Mouse (Mus musculus) erythroid progenitor cell, adult 5-6 weeks (primary cell): ENCODE results near the gene Mrpl20. TPM values are rescaled to one million over a fixed set of nuclear protein-coding genes. Genes with fewer than 3 reads are reported as not detected.

Experiments
- ATAC-seq: replicated peaks from 2 replicates; pipeline ENCODE4 v1.8.0; 2016; ENCODE audit warnings: moderate number of reproducible peaks, mild to moderate bottlenecking, moderate TSS enrichment, inconsistent platforms; ENCODE audit not compliant: poor library complexity, low FRiP score, severe bottlenecking
- total RNA-seq, 2 experiments: library from RNA; stranded (forward) in 1 of 2; stranded (reverse) in 1 of 2; fragments of 150-400 nt in 1 of 2; fragments of 186-747, 209-891 nt in 1 of 2; gene quantifications; 2 replicates each; pipeline versions ENCODE4 v1.2.3 to v1.2.4; 2015 to 2017; ENCODE audit warnings: low replicate concordance in 2 of 2

The Mrpl20 gene
- total RNA-seq, 2 experiments from 2014 or later, result 31.2 to 127 TPM

GRCm38 (mm10) chr4:155848434-155849095 lies 45.9 kb downstream of the Mrpl20 start:
- ATAC-seq, result no peak

- no peak for ATAC-seq
Observed at GRCm38 (mm10) chr4:155849391-155849790, 46.7 kb downstream of the Mrpl20 start.

GRCm38 (mm10) chr4:155849792-155850451 lies 47.2 kb downstream of the Mrpl20 start:
- no peak for ATAC-seq

GRCm38 (mm10) chr4:155851368-155851767 lies 48.7 kb downstream of the Mrpl20 start:
- no peak for ATAC-seq

- no peak for ATAC-seq
Observed at GRCm38 (mm10) chr4:155851951-155852411, 49.3 kb downstream of the Mrpl20 start.

- ATAC-seq, result no peak
Observed at GRCm38 (mm10) chr4:155853421-155853820, 50.7 kb downstream of the Mrpl20 start.

- no peak for ATAC-seq
Observed at GRCm38 (mm10) chr4:155854991-155855390, 52.3 kb downstream of the Mrpl20 start.

- no peak for ATAC-seq
Observed at GRCm38 (mm10) chr4:155856071-155856470, 53.4 kb downstream of the Mrpl20 start.

- ATAC-seq, result no peak
Observed at GRCm38 (mm10) chr4:155856881-155857280, 54.2 kb downstream of the Mrpl20 start.

GRCm38 (mm10) chr4:155859318-155859717 lies 56.6 kb downstream of the Mrpl20 start:
- ATAC-seq, result no peak

Other genes starting within 250 kb of the Mrpl20 start
- gene Nadk, start 240.5 kb upstream of the Mrpl20 start, total RNA-seq (2015; ENCODE audit: low replicate concordance), result 25.9 and 26.0 TPM in 2 replicates
- 9.9 and 12.9 TPM in 2 replicates for gene Nadk, start 240.5 kb upstream of the Mrpl20 start, total RNA-seq (2017; ENCODE audit: low replicate concordance)
- 10.9 and 31.4 TPM in 2 replicates for gene Slc35e2, start 201.5 kb upstream of the Mrpl20 start, total RNA-seq (2015; ENCODE audit: low replicate concordance)
- gene Slc35e2, start 201.5 kb upstream of the Mrpl20 start, total RNA-seq (2017; ENCODE audit: low replicate concordance), result 12.2 and 14.1 TPM in 2 replicates
- gene Cdk11b, start 178.0 kb upstream of the Mrpl20 start, total RNA-seq (2015; ENCODE audit: low replicate concordance), result 28.5 and 59.5 TPM in 2 replicates
- 53.6 and 56.3 TPM in 2 replicates for gene Cdk11b, start 178.0 kb upstream of the Mrpl20 start, total RNA-seq (2017; ENCODE audit: low replicate concordance)
- not detected in 2 replicates for gene Gm10563, start 157.5 kb upstream of the Mrpl20 start, total RNA-seq (2015; ENCODE audit: low replicate concordance)
- gene Gm10563, start 157.5 kb upstream of the Mrpl20 start, total RNA-seq (2017; ENCODE audit: low replicate concordance), result not detected in 2 replicates
- gene Mmp23, start 149.5 kb upstream of the Mrpl20 start, total RNA-seq (2015; ENCODE audit: low replicate concordance), result not detected in 2 replicates
- gene Mmp23, start 149.5 kb upstream of the Mrpl20 start, total RNA-seq (2017; ENCODE audit: low replicate concordance), result not detected in 2 replicates
- 0.84 and 2.9 TPM in 2 replicates for gene Mib2, start 133.7 kb upstream of the Mrpl20 start, total RNA-seq (2015; ENCODE audit: low replicate concordance)
- gene Mib2, start 133.7 kb upstream of the Mrpl20 start, total RNA-seq (2017; ENCODE audit: low replicate concordance), result 3.2 and 6.6 TPM in 2 replicates
- gene Fndc10, start 108.5 kb upstream of the Mrpl20 start, total RNA-seq (2015; ENCODE audit: low replicate concordance), result not detected in 2 replicates
- not detected in 2 replicates for gene Fndc10, start 108.5 kb upstream of the Mrpl20 start, total RNA-seq (2017; ENCODE audit: low replicate concordance)
- 44.9 and 65.6 TPM in 2 replicates for gene Ssu72, start 98.1 kb upstream of the Mrpl20 start, total RNA-seq (2015; ENCODE audit: low replicate concordance)
- 37.0 and 57.2 TPM in 2 replicates for gene Ssu72, start 98.1 kb upstream of the Mrpl20 start, total RNA-seq (2017; ENCODE audit: low replicate concordance)
- gene Tmem240, start 68.1 kb upstream of the Mrpl20 start, total RNA-seq (2015; ENCODE audit: low replicate concordance), result not detected in 2 replicates
- not detected in 2 replicates for gene Tmem240, start 68.1 kb upstream of the Mrpl20 start, total RNA-seq (2017; ENCODE audit: low replicate concordance)
- gene Atad3a, start 41.8 kb upstream of the Mrpl20 start, total RNA-seq (2015; ENCODE audit: low replicate concordance), result 0.84 and 35.3 TPM in 2 replicates
- gene Atad3a, start 41.8 kb upstream of the Mrpl20 start, total RNA-seq (2017; ENCODE audit: low replicate concordance), result 3.3 and 5.1 TPM in 2 replicates
- gene Vwa1, start 28.2 kb upstream of the Mrpl20 start, total RNA-seq (2015; ENCODE audit: low replicate concordance), result not detected in 2 replicates
- gene Vwa1, start 28.2 kb upstream of the Mrpl20 start, total RNA-seq (2017; ENCODE audit: low replicate concordance), result 0.68 TPM in 1 of 2 replicates, not detected in the other
- gene Tmem88b, start 17.0 kb upstream of the Mrpl20 start, total RNA-seq (2015; ENCODE audit: low replicate concordance), result 0.42 and 1.1 TPM in 2 replicates
- gene Tmem88b, start 17.0 kb upstream of the Mrpl20 start, total RNA-seq (2017; ENCODE audit: low replicate concordance), result 0.83 and 1.3 TPM in 2 replicates
- not detected in 2 replicates for gene Ankrd65, start 12.4 kb upstream of the Mrpl20 start, total RNA-seq (2015; ENCODE audit: low replicate concordance)
- gene Ankrd65, start 12.4 kb upstream of the Mrpl20 start, total RNA-seq (2017; ENCODE audit: low replicate concordance), result 1.0 and 9.8 TPM in 2 replicates
- 258 and 265 TPM in 2 replicates for gene Ccnl2, start 9.6 kb downstream of the Mrpl20 start, total RNA-seq (2015; ENCODE audit: low replicate concordance)
- 262 and 283 TPM in 2 replicates for gene Ccnl2, start 9.6 kb downstream of the Mrpl20 start, total RNA-seq (2017; ENCODE audit: low replicate concordance)
- gene Aurkaip1, start 28.4 kb downstream of the Mrpl20 start, total RNA-seq (2015; ENCODE audit: low replicate concordance), result 47.2 and 63.7 TPM in 2 replicates
- 69.4 and 71.4 TPM in 2 replicates for gene Aurkaip1, start 28.4 kb downstream of the Mrpl20 start, total RNA-seq (2017; ENCODE audit: low replicate concordance)
- not detected in 2 replicates for gene Mxra8, start 36.8 kb downstream of the Mrpl20 start, total RNA-seq (2015; ENCODE audit: low replicate concordance)
- gene Mxra8, start 36.8 kb downstream of the Mrpl20 start, total RNA-seq (2017; ENCODE audit: low replicate concordance), result not detected in 2 replicates
- gene Dvl1, start 44.5 kb downstream of the Mrpl20 start, total RNA-seq (2015; ENCODE audit: low replicate concordance), result 20.9 and 26.0 TPM in 2 replicates
- 19.5 and 22.4 TPM in 2 replicates for gene Dvl1, start 44.5 kb downstream of the Mrpl20 start, total RNA-seq (2017; ENCODE audit: low replicate concordance)
- gene Tas1r3, start 60.5 kb downstream of the Mrpl20 start, total RNA-seq (2015; ENCODE audit: low replicate concordance), result 0.84 and 1.1 TPM in 2 replicates
- gene Tas1r3, start 60.5 kb downstream of the Mrpl20 start, total RNA-seq (2017; ENCODE audit: low replicate concordance), result 0.26 and 2.3 TPM in 2 replicates
- 3.4 and 9.4 TPM in 2 replicates for gene Cptp, start 66.6 kb downstream of the Mrpl20 start, total RNA-seq (2015; ENCODE audit: low replicate concordance)
- gene Cptp, start 66.6 kb downstream of the Mrpl20 start, total RNA-seq (2017; ENCODE audit: low replicate concordance), result 5.6 and 12.6 TPM in 2 replicates
- gene Ints11, start 66.7 kb downstream of the Mrpl20 start, total RNA-seq (2015; ENCODE audit: low replicate concordance), result 14.7 and 28.8 TPM in 2 replicates
- gene Ints11, start 66.7 kb downstream of the Mrpl20 start, total RNA-seq (2017; ENCODE audit: low replicate concordance), result 7.9 and 33.2 TPM in 2 replicates
- gene Pusl1, start 88.9 kb downstream of the Mrpl20 start, total RNA-seq (2015; ENCODE audit: low replicate concordance), result 2.2 and 5.4 TPM in 2 replicates
- 4.6 and 9.8 TPM in 2 replicates for gene Pusl1, start 88.9 kb downstream of the Mrpl20 start, total RNA-seq (2017; ENCODE audit: low replicate concordance)
- 30.2 and 49.0 TPM in 2 replicates for gene Acap3, start 88.9 kb downstream of the Mrpl20 start, total RNA-seq (2015; ENCODE audit: low replicate concordance)
- gene Acap3, start 88.9 kb downstream of the Mrpl20 start, total RNA-seq (2017; ENCODE audit: low replicate concordance), result 31.5 and 42.0 TPM in 2 replicates
- 19.1 and 47.8 TPM in 2 replicates for gene Ube2j2, start 141.0 kb downstream of the Mrpl20 start, total RNA-seq (2015; ENCODE audit: low replicate concordance)
- gene Ube2j2, start 141.0 kb downstream of the Mrpl20 start, total RNA-seq (2017; ENCODE audit: low replicate concordance), result 53.7 and 91.5 TPM in 2 replicates
- gene C1qtnf12, start 159.4 kb downstream of the Mrpl20 start, total RNA-seq (2015; ENCODE audit: low replicate concordance), result 132 and 160 TPM in 2 replicates
- 31.2 and 41.1 TPM in 2 replicates for gene C1qtnf12, start 159.4 kb downstream of the Mrpl20 start, total RNA-seq (2017; ENCODE audit: low replicate concordance)
- 1.3 and 5.8 TPM in 2 replicates for gene B3galt6, start 189.8 kb downstream of the Mrpl20 start, total RNA-seq (2015; ENCODE audit: low replicate concordance)
- 2.3 TPM in 2 replicates for gene B3galt6, start 189.8 kb downstream of the Mrpl20 start, total RNA-seq (2017; ENCODE audit: low replicate concordance)
- gene Sdf4, start 190.0 kb downstream of the Mrpl20 start, total RNA-seq (2015; ENCODE audit: low replicate concordance), result 31.4 and 59.1 TPM in 2 replicates
- 92.1 and 127 TPM in 2 replicates for gene Sdf4, start 190.0 kb downstream of the Mrpl20 start, total RNA-seq (2017; ENCODE audit: low replicate concordance)
- gene Tnfrsf4, start 211.0 kb downstream of the Mrpl20 start, total RNA-seq (2015; ENCODE audit: low replicate concordance), result 3.4 TPM in 1 of 2 replicates, not detected in the other
- gene Tnfrsf4, start 211.0 kb downstream of the Mrpl20 start, total RNA-seq (2017; ENCODE audit: low replicate concordance), result 0.61 and 8.2 TPM in 2 replicates
- gene Tnfrsf18, start 223.3 kb downstream of the Mrpl20 start, total RNA-seq (2015; ENCODE audit: low replicate concordance), result 2.9 and 26.7 TPM in 2 replicates
- 1.5 and 3.5 TPM in 2 replicates for gene Tnfrsf18, start 223.3 kb downstream of the Mrpl20 start, total RNA-seq (2017; ENCODE audit: low replicate concordance)